Mouse (Mus musculus) layer of hippocampus, adult 9-11 months (tissue): ENCODE measurements around the gene Anxa2.

ENCODE experiments used
- DNase-seq: peaks from one replicate; pipeline ENCODE4 v3.0.0; 2022

Anxa2 gene

DNA sequence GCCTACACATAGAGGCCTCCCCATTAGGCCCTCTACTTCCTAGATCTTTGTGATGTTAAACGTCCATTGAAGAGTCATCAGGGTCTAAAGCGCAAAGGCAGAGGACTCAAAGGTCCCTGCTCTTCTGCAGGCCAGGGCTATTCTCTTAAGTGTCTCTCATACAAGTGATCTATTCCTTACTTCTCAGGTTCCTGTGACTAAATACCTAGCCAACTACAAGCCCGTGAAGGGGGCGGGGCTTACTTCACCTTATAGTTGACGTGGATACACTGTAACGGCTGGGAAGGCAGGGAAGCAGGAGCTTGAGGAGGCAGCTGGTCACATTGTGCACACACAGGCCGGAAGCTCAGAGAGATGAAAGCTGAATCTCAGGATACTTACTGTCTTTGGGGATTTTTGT is 6.5 kb downstream of the Anxa2 start:
- no peak for DNase-seq

DNA sequence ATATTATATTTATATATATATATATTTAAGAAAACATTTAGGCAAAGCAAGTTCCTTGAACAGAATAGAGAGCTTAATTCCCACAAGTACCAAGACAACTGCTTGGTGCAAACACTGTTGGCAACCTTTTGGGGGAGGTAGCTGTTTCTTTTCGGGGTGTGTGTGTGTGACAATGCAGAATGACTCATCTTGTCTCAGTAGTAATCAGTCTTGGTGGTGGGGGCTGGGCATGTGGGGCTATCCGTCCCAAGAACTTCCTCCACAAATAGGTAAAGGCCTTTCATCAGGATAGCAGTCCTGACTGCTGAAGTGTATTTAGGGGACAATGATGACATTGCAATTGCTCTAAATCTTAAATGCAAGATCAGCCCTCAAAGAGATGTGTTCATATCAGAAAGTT is 9.6 kb downstream of the Anxa2 start:
- DNase-seq: no peak

DNA sequence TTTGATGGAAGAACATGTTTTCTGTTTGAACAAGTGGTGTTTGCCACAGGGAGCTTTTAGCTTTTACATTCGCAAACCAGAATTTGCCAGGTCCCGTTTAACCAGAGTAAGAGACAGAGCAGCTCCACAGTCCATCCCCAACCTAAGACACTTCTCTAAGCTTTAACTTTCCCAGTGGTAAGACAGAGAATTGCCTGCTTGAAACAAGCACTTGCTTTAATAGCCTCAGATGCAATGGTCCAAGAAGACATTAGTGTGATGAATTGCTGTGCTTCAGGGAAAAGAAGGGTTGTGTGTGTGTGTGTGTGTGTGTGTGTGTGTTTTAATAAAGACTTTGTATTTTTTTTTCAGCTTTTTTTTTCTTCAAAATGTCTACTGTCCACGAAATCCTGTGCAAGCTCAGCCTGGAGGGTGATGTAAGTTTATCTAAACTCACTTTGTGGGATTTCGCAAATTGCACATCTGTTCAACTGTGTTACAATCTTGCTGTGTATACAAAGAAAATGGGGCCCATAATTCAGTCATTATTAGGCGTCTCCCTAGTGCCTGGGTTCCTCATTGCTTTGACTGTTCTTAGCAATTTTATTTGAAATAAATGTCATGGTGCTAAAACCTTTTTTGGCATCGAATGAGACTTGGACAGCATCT is 10.8 kb downstream of the Anxa2 start:
- DNase-seq: no peak

- DNase-seq: no peak
Measured at GRCm38 (mm10) chr9:69466098-69466497, 12.7 kb downstream of the Anxa2 start.

GRCm38 (mm10) chr9:69467310-69467939 is 14.0 kb downstream of the Anxa2 start:
- DNase-seq: no peak

- no peak for DNase-seq
Measured at GRCm38 (mm10) chr9:69468991-69469390, 15.6 kb downstream of the Anxa2 start.

DNA sequence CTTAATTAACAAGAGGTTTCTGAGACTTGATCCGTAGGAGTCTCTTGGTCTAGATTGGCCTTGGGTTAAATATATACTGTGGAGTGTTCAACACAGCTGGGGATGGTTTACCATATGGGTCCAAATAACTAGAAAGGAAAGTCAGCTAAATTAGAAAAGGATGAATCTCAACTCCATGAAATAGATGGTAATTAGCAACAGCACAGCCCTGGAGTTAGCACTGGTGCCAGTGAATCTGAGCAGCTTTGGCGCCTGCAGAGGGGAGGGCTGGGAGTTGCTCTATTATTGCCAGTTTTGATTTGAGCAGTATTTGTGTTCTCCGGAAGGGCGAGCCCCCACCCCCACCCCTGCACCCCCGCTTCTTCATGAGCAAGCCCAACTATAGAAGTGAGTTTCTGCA is 16.9 kb downstream of the Anxa2 start:
- DNase-seq: no peak

- no peak for DNase-seq
Measured at GRCm38 (mm10) chr9:69470921-69471320, 17.5 kb downstream of the Anxa2 start.

DNA sequence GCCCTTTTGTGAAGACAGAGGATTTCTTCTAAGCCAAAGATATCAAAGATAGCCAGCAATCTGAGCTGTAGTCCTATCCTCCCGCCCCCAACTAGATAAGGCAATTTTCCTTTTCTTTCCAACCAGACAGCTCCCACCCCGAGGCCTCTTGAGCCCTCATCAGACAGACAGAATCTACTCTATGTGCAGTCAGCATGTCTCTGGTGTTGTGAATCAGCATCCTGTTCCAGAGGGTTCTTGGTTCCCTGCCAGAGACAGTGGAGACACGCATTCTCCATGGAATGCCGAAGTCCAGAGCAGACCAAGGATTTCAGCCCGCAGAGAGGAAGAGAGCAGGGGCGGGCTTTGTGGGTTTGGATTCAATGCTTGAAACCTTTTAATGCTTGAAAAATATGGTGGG is 19.3 kb downstream of the Anxa2 start:
- DNase-seq: no peak

- DNase-seq: no peak
Measured at GRCm38 (mm10) chr9:69475873-69476272, 22.5 kb downstream of the Anxa2 start.

GRCm38 (mm10) chr9:69477195-69477823 is 23.9 kb downstream of the Anxa2 start:
- no peak for DNase-seq

DNA sequence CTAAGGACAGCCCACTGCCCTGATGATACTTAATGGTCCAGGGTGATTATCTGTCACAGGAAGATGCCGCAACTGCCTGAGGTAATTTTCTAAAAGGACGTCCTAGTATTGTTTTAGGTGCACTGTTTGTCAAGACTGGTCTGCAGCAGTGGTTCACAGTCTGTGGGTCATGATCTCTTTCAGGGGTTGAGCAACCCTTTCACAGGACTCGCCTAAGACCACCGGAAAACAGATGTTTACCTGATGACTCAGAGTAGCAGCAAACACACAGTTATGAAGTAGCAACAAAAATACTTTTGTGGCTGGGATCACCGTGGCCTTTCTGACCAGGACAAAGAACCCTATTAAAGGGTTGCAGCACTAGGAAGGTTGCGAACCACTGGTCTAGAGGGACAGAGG is 24.4 kb downstream of the Anxa2 start:
- no peak for DNase-seq

DNA sequence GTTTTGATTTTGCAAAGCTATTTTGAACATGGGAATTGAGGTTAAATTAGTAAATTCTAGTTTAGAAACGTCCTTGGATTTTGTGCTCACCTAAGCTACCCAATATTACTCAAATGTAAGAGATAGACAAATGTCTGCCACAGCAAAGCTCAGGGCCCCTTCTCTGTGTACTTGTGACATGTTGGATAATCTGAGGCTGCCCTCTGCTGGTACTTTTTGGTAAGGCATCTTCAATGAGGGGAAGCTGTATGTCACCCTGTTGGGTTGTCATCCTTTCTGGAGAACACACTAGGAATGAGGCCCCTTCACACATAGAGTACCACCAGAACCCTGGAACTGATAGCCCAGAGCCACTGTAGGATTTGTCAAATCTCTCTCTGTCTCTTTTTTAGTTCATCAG is 26.9 kb downstream of the Anxa2 start:
- peak; percentile 74 for DNase-seq

DNA sequence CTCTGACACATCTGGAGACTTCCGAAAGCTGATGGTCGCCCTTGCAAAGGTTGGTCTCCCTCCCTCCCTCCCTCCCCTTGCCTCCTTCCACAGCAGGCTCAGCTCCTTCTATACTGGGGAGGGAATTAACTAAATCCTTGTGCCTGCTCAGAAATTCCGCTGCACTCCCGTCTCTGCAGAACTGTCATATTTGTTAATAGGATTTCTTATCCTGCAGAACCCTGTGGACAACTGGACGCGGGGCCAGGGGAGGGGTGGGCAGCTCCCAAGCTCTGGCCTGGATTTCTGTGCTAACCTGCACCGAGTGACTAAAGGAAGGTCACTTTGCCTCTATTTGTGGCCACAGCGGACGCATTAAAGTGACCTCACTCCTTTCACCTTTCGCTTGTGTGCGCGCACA is 30.4 kb downstream of the Anxa2 start:
- no peak for DNase-seq

GRCm38 (mm10) chr9:69486140-69486539 is 32.7 kb downstream of the Anxa2 start:
- DNase-seq: no peak

- no peak for DNase-seq
Measured at GRCm38 (mm10) chr9:69488510-69488909, 35.1 kb downstream of the Anxa2 start.

DNA sequence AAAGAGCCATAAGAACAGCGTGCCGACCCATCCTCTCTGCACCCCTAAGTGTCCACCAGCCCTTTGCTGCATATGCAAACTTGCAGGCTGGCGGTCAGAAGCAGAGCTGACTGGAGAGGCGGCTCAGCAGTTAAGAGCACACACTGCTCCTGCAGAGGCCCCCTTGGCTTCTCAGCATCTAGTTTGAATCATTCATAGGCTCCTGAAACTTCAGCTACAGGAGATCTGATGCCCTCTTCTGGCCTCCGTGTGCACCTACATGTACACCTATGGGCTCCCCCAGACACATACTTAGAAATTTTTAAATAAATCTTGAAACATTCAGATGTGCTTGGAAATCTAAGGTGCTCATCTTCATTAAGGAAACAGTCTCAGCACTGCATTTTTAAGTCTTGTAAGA is 35.6 kb downstream of the Anxa2 start:
- DNase-seq: no peak

DNA sequence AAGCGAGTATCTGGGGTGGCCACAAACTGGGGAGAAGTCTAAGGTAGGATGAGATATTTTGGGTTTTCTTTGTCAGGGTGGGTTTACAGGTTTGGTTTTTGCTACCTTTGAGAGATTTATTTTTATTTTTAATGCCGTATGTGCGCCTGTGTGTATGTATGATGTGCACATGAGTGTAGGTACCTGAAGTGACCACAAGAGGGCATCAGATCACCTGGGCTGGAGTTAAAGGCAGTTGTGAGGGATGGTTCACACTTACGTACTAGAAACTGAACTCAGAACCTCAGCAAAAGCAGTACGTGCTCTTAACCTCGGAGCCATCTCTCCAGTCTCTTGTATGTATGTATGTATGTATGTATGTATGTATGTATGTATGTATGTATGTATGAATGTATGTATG is 39.4 kb downstream of the Anxa2 start:
- DNase-seq: no peak

DNA sequence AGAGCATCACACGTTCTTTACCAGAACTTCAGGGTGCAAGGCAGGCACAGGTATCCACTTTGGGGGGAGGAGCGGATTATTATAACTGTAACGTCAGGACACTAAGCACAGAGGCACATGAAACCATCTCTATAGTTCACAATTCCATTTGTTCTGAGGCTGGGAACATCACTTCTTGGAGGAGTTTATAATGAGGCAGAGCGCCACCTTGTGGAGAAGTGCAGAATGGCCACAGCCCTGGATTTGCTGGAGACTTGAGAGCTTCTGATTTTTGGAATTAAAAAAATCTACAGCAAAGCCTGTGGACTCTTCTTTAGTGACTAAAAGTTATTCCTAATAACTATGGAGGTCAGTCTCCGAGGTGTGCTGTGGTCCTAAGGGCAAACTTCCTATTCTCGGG is 49.1 kb downstream of the Anxa2 start:
- peak; percentile 27 for DNase-seq

- DNase-seq: no peak
Measured at GRCm38 (mm10) chr9:69505611-69506010, 52.2 kb downstream of the Anxa2 start.

DNA sequence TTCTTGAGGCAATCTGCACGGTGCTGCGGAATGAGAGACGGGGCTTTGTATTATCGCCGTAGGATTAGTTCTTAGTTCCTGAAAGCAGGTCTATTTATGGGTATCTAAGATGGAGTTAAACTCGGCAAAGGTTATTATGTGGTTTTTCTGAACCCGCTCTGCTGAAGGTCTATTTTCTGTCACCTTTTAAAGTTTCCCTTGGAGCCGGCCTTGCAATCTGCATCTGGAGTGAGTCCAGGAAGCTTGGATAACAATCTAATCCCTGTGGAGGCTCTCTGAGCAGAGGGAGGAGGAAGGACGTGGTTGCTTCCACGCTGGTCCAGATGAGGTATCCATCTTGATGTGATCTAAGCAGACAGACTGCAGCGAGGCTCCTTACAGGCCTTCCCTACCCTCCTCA is 53.8 kb downstream of the Anxa2 start:
- no peak for DNase-seq

GRCm38 (mm10) chr9:69508016-69508415 is 54.6 kb downstream of the Anxa2 start:
- DNase-seq: no peak

GRCm38 (mm10) chr9:69511881-69512590 is 58.6 kb downstream of the Anxa2 start:
- no peak for DNase-seq

- no peak for DNase-seq
Measured at GRCm38 (mm10) chr9:69512726-69513125, 59.3 kb downstream of the Anxa2 start.
